Mouse (Mus musculus) cerebral cortex, adult 2 months (tissue): ENCODE data around the gene Ppp1r12b.

Experiments
- WGBS: fragments of 180-500 bp; shearing (Covaris S2); methylation state at CpG from one replicate; pipeline ENCODE4 v1.1.7; 2018; 5-methylcytosine and 5-hydroxymethylcytosine counted together

Gene Ppp1r12b

GRCm38 (mm10) chr1:134760642-134761041, 195.1 kb downstream of the Ppp1r12b start:
- WGBS: 87% methylated on average over 5 of the region's 5 CpGs

DNA sequence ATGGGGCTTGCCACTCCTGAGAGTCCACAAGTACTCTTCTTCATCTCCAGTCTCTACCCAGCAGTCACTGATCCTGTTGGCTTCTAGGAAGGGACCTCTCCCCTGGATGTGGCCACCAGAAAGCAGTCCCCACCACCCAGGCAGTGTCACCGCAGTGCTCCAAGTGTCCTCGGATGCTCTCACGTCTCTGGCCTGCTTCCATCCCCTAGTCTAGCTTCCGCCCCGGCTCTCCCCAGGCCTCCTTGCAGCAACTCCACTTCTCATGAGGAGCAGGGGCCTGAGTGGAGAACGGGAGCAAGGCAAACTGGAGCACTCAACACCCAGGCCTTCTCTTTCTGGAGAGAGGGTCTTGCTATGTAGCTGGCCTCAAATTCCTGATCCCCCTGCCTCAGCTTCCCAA, 196.6 kb downstream of the Ppp1r12b start:
- 70% methylated on average over 6 of the region's 6 CpGs for WGBS

DNA sequence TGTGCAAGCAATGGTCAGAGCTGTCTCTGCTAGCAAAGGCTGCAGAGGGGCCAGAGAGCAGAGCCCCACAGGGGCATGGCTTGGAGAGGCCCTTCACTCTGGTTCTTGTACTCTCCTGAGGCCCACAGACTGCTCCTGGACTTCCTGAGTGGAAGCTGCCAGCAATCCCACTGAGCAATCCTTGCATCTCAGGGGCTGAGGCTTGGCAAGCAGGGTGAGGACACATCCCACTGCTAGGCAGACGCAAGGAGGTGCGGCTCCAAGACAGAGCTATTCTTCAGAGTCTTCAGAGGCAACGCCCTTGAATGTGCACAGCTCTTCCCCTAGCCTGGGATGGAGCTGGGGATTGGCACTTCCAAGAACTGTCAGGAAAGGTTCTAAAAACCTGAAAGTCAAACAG, 198.5 kb downstream of the Ppp1r12b start:
- WGBS: 51% methylated on average over 3 of the region's 3 CpGs

- 73% methylated on average over 10 of the region's 10 CpGs for WGBS
These were observed 199.4 kb downstream of the Ppp1r12b start for GRCm38 (mm10) chr1:134756190-134756873.

GRCm38 (mm10) chr1:134755548-134756189, 200.1 kb downstream of the Ppp1r12b start:
- WGBS: 72% methylated on average over 13 of the region's 13 CpGs

DNA sequence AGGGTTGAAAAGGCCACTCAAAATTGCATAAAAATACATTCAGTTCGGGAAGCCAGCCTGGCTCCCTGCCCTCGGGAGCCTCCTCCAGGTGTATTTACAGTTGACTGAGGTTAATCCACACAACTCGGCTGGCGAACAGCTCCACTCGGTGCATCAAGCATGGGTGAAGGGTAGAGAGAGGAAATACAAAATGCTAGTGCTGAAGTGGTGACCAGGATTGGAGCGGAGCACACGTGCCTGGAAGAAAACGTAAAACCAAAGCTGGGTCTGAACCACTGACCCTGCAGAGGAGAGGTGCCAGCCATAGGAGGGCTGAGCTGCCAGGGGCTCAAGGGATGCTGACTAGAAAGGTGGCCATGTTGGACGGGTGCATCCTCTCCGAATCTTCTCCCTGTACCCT, 200.9 kb downstream of the Ppp1r12b start:
- 87% methylated on average over 10 of the region's 10 CpGs for WGBS

DNA sequence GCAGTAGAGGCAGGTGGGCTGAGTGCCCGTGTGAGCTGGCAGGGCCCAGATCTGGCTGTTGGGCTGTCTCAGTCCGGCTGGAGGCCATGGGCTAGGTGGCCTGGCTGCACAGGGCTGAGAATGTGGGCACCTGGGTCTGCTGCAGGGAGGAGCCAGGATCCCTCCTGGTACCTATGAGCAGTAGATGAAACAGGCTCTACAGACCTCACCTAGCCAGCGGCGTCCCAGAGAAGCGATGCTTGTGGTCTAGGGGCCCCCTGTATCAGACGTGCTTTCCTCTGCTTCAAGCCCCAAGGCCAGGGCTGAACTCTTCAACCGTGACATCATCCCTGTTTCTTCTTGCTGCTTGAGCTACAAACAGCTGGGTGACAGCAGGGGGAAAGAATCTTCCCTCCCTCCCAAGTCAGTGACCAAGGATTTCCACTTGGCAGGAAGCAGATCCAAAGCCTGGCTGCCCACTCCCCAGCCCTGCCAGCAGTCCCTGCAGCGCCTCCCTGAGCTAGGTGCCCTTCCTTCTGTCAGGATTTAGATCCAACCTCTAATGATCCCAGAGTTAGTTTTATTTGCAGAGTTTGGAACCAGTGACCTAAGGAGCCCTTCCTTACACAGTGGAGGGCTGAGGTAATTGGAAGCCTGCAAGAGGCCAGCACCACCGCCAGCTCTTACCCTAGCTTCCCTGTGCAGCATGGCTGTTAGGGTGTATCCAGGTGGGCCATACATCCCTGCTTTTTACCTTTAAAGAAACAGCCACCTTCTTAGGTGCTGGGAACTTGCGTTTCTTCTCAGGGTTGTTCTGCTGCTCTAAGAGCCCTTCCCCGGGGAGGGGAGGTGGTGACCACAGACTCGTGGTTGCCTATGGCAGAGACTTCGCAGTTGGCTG, 201.8 kb downstream of the Ppp1r12b start:
- 78% methylated on average over 13 of the region's 13 CpGs for WGBS

GRCm38 (mm10) chr1:134752447-134752846, 203.3 kb downstream of the Ppp1r12b start:
- WGBS: 74% methylated on average over 5 of the region's 5 CpGs

GRCm38 (mm10) chr1:134749889-134750288, 205.9 kb downstream of the Ppp1r12b start:
- WGBS: 74% methylated on average over 7 of the region's 7 CpGs

DNA sequence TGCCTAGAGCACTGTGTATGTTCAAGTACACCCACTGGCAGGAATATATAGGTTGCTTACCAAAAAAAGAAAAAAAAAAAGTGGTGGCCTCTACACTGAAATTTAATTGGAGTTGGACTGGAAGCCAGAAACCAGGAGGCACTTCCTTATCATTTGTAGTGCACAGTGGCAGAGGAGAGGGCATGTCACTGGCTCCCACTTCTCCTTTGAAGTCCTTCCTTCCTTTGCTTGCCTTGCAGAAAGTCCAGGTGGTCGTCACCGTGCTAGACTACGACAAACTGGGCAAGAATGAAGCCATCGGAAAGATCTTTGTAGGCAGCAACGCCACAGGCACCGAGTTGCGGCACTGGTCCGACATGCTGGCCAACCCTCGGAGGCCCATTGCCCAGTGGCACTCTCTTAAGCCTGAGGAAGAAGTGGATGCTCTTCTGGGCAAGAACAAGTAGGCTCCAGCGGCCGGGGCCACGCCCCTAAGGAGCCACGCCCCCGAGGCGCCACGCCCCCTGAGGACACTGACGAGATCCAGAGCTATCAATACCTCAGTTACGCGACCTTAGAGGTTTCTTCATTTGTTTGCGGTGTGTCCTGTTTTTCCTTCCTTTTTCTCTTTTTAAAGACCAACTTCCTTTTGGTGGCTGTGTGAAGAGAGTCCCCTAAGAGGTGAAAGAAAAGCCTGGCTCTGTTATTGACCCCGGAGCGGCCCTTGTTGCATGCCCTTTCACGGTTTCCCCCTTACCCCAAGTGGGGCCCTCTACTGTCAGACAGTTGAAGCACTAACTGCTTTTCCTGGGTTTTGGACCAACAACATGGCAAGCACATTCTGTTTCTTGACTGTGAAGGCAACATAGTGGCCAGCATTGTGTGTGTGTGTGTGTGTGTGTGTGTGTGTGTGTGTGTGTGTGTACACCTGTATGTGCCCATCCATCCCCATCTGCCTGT, 208.2 kb downstream of the Ppp1r12b start:
- WGBS: 27% methylated on average over 23 of the region's 23 CpGs

DNA sequence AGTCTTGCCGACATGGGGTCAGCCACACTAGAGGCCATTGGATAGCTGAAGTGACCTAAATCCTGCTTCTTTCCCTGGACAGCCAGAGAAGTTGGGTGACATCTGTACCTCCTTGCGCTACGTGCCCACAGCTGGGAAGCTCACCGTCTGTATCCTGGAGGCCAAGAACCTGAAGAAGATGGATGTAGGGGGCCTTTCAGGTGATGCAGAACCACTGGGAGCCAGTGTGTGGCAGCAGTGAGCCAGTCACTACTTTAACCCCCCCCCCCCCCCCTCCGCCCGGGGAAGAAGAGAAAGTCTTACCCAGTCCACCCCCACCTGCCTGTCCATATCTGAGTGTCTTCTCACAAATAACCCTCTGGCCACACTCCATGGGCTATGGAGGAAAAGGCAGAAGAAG, 210.1 kb downstream of the Ppp1r12b start:
- 56% methylated on average over 5 of the region's 6 CpGs for WGBS

GRCm38 (mm10) chr1:134741946-134742661, 213.6 kb downstream of the Ppp1r12b start:
- WGBS: 88% methylated on average over 7 of the region's 7 CpGs

GRCm38 (mm10) chr1:134741433-134741832, 214.3 kb downstream of the Ppp1r12b start:
- WGBS: 80% methylated on average over 6 of the region's 6 CpGs

DNA sequence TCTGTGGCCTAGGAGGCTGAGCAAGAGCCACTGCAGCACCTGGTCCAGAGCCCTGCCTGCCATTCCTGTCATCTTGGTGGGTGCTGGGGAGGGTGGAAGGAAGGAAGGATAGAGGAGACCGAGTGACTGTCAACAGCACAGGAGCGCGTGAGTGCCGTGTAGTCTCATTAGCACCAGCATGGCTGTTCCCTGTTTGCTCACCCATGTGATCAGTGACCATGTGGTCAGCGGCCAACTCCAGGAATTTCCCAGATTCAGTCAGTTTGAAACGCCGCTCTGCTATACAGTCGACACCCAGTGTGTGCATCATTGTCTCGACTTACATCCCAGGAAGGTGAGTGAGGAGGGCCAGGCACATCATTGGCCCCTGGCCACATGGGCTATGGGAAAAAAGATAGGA, 218.3 kb downstream of the Ppp1r12b start:
- 84% methylated on average over 9 of the region's 9 CpGs for WGBS

- 93% methylated on average over 5 of the region's 5 CpGs for WGBS
These were observed 222.1 kb downstream of the Ppp1r12b start for GRCm38 (mm10) chr1:134733659-134734058.

- WGBS: 70% methylated on average over 8 of the region's 8 CpGs
These were observed 228.5 kb downstream of the Ppp1r12b start for GRCm38 (mm10) chr1:134727256-134727655.

- WGBS: 96% methylated on average over 7 of the region's 7 CpGs
These were observed 229.3 kb downstream of the Ppp1r12b start for GRCm38 (mm10) chr1:134726480-134726879.

GRCm38 (mm10) chr1:134725276-134725675, 230.5 kb downstream of the Ppp1r12b start:
- 36% methylated on average over 5 of the region's 5 CpGs for WGBS

GRCm38 (mm10) chr1:134722891-134723290, 232.9 kb downstream of the Ppp1r12b start:
- 62% methylated on average over 7 of the region's 7 CpGs for WGBS

DNA sequence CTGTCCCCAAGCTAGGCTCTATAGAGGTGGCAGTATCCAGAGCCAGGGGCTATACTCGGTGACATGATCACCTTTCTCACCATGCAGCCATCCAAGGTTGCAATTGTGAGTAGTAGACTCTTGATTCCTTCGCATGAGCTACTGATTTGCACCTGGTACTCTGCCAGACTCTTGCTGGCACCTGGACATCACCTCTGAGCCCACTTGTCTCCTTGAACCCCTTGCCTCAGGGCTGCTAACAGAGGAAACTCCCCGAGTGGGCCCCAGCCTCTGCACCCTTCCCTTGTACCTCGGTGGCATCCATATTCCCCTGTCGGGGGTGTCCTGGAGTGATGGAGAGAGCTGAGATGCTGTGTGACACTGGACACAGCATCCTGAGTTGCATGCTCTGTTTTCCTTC, 234.3 kb downstream of the Ppp1r12b start:
- 86% methylated on average over 5 of the region's 5 CpGs for WGBS
